Mouse (Mus musculus) lung, postnatal 10 days (tissue): Measurements from ENCODE around the gene Ssbp4.
A peak's percentile ranks its signal among the peaks of the same experiment; 100 is the strongest.
"Not testable (repeated sequence)": the region's sequence is repeated elsewhere in the genome, so short reads cannot be mapped to it uniquely, and the experiment has no call there.

ENCODE experiments used
- DNase-seq: peaks from one replicate; pipeline ENCODE4 v3.0.0; 2021

Ssbp4 gene

DNA sequence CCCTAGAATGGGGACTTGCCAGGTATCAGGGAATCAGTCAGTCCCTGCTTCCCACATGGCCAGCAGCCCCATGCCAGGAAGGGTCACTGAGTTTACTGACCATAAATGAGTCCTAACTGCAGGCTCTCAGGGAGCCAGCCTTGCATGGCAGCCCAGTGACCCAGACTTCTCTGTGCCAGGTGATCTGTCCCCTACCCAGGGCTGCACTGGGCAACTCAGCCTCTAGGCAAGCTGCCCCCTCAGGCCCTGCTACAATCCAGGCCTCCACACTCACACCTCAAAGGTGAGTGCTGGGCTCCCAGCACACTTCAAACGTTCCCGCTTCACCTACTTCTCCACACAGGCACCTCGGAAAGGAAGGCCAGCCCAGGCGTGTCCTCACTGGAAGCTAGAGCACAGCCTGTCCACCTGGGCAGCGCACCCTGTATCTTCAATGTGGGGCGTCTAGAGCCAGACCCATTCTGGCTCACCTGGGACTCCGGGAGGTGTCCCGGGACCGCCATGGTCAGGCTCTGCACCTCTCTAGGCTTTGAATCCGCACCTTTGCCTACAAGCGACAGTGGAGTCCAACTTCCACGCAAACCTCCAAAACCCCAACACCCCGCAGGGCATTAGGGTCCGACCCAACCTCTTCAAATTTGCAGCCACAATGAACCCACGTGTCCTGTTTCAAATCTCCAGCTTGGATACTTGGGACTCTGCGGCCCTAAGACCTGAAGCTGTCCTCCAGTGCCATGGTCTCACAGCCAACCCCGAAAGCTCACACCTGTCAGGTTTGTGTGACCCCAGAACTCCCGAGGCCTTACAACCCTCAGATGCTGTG lies 1.7 kb downstream of the Ssbp4 start:
- DNase-seq = no peak

DNA sequence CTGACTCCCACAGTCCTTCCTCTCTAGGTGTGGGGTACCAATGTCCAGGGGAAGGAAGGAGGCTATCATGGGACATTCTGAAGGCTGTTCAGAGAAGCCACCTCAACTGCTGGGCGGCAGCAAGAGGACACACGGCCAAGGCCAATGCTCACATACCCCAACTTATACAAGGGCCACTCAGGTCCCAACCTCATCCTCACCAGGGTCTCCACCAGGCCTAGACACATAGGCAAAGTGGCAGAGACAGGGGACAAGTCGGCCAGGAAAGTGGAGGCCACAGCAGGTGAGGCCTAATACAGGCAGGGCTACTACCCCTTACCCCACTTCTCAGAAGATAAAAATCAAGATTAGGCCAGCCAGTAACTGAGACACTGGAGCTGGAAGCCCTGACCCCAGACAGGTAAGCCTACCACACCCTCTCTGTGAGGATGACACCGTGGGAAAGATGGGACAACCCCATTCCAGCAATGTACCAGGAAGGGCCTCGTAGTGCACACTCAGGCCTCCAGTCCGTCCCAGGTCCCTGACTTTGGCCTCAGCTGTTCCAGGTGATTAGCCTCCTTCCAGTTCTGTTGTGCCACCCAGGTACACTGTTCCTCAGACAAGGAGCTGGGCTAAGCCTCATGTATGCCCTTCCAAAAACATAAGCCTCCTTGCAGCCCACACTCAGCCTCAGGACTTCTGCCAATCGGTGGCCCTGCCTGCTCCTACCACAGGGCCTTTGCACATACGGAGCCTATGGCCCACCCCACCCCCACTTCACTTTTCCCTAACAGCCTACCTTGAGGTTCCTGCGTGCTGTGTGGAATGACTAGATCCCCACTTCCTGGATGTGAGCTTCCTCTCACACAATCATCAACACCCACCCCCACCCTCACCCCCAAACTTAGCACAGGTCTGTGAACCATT lies 2.5 kb downstream of the Ssbp4 start:
- DNase-seq = no peak

DNA sequence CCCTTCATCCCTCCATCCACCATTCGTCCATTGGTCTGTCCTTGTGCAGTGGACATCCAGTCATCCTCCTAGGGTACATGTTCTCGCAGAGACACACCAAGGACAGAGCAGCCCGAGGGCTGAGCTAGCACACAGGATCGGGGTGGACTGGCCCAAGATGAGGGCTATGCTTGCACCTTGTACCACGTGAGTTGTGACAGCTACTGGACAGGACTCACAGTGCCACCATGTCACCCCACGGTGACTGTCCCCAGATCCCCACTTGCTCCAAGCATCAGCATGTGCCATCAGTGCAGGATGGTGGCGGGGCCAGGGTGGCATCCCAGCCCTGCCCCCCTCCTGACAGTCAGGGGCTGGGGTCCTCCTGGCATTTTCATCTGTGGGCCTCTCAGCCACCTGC lies 4.1 kb downstream of the Ssbp4 start:
- DNase-seq = no peak

DNA sequence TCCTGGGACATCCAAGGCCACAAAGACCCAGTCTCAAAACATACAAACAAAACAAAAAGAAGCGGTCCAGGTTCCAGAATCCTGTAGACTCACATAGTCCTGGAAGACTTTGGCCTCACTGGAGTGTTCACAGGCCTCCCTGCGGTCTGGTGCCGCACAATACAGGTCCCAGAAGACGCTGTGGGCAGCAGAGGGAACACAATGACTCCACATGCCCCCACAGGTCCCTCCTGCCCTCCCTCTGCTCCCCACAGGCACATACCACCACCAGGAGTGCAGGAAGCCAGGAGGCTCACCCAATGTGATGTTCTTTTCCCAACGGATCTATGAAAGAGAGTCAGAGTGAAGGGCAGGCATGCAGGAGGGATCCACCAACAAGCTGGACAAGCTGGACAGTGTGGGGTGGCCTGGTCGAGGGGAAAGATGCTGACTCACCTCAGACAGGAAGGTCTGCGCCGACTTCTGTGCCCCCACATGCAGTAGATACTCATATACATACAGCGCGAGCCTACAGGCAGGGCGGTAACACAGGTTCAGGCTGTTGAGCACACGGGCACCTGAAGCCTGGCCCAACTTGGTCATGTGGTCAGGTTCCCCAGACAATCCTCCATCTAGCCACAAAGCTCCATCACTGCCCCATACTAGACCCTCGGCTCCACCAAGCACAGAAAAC lies 6.4 kb downstream of the Ssbp4 start:
- no peak for DNase-seq

DNA sequence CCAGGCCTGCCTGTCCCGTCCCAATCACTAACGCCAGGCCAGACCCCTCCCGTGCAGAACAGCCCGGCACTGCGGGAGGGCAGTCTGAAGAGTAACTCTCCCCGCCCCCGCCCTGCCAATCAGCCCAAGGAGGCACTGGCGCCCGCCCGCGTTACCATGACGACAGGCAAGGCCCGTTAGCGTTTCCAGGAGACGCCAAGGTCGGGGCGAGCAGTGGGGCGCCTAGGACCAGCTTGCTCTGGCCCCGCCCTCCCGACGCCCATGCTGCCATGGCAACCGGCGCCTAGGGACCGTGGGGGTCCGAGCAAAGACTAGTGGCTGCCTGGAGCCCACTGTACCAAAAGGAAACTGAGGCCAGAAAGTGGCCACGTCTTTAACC lies 7.4 kb downstream of the Ssbp4 start:
- DNase-seq = peak; percentile 91

DNA sequence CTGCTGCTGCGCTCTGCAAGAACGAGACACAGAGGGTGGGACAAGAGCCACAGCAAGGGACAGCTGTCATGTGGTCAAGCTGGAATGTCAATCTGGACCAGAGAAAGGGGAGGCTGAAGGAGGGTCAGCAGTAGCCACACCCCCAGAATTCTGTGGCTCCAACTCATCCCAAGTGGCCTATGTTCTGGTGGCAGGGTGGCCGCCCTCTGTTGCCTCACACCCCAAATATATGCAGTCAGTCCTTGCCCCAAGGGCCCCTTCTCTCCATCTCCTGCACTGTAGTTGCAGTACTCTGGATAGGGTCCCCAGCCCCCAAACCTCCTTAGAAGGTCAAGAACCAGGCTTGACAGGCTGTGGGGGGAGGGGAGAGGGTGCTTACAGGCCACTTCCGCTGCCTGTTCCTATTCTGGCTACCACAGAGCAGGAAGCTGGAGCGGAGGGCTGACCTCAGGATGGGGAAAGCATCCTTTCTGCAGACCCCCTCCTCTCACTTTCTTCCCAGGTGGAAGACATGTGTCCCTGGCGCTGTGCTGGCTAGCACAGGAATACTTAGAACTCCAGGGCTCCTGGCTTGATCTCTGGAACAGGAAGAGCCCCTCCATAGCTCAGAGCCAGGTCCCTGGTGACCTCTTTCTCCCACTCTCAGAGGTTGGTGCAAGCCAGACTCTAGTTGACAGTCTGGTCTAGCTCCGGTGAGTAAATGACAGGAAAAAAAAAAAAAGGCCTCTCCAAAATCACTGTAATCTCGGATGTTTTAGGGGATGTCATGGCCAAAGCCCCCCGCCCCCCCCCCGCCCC lies 8.0 kb downstream of the Ssbp4 start:
- DNase-seq = peak; percentile 75

DNA sequence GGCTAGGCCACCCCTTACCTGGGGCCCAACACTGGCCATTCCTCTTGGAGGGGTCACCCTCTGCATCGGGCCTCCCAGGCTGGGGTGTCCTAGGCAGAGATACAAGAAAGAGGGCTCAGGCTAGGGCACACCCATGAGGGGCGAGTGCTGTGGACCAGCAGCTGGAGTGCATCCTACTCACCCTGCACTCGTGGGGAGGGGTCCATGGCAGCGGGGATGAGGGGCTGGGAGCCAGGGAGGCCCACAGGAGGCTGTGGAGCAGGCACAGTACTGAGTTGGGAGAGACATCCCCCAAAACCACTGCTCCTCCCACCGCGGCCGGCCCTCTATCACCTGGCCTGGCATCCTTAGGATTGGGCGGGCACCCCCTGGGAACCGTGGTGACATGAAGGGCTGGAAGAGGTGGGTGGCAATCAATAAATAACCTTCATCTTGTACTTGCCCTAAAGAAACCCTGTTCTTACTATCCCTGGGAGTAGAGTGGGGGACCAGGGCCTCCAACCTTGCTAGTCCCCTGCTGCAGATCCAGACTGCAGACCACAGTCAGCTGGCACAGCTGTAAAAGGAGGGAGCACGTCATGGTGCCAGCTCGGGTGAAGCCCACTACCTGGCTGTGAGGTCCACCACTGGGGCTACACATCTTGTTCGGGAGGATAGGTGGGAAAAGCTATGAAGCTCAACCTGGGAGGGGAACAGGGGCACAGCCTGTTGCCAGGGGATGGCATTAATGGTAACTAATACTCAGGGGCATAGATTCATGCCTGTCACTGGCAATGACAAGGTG lies 9.0 kb downstream of the Ssbp4 start:
- no peak for DNase-seq

DNA sequence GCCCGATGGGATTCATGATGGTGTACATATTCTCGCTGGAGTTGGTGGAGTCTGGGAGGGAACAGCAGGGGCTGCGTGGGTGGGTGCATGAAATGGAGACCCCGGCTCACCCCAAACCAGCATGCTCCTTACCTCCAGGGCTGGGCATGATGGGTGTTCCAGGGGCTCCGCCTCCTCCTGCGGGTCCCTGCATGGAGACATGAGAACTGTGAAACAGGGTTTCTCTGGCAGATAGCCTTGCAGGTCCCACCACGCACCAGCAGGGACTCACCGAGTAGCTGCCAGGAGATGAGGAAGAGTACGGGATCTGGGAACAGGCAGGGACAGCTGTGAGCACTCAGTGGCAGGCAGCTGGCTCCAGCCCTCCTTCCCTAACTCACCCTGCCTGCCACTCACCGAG lies 9.9 kb downstream of the Ssbp4 start:
- DNase-seq = peak; percentile 46

DNA sequence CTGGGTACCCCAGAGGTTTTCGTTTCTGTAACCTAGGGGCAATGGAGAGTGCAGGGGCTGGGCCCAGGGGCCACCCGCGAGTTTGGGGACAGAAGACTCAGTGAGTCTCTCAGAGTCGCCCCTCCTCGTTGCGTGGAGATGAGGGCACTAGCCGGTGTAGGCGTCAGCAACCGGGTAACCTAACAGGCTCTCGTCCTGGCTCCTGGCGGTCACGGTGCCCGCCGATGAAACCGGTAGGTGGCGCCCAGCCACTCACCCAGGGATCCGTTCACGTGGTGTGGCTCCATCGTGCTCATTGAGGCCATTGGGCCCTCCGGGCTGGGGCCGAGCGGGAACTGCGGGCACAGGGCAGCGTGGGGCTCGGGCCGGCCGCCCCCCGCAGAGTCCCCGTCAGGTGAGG lies 10.4 kb downstream of the Ssbp4 start:
- DNase-seq = peak; percentile 89

DNA sequence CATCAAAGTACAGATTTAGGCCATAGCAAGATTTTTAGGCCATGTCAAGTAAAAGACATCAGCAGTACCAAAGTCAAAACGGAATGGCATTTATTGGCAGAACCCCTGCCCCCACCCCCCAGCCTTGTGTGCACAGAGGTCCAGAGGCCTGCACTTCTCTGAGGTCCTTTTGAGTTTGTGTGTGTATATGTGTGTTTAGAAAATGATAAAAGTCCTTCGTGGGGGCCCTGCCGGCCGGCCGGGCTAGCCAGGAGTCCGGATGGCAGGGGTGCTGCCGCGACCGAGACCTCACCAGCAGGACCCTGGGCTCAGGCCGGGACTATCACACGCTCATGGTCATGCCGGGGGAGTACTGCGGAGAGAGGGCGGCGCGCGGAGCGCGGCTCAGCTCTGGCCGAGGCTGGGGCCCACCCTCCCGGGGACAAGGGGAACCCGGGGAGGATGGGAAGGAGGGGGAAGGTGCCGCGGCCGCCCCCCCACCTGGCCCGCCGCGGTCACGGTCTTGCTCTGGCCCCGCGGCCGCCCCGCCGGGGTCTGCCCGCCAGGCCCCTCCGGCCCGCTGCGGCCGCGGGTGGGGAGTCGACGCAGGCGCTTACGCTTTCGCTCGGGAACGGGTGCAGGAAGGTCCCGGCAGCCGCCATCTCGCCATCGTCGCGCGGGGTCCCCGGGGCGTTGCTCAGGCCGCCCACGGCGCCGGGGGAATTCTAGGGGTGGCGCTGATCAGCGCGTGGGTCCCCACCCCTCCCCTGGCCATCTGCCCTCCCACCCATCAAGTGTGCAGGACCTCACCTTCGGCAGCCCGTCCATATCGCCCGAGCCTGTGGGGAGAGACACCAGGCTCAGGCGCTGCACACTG lies 11.0 kb downstream of the Ssbp4 start:
- DNase-seq = no peak

DNA sequence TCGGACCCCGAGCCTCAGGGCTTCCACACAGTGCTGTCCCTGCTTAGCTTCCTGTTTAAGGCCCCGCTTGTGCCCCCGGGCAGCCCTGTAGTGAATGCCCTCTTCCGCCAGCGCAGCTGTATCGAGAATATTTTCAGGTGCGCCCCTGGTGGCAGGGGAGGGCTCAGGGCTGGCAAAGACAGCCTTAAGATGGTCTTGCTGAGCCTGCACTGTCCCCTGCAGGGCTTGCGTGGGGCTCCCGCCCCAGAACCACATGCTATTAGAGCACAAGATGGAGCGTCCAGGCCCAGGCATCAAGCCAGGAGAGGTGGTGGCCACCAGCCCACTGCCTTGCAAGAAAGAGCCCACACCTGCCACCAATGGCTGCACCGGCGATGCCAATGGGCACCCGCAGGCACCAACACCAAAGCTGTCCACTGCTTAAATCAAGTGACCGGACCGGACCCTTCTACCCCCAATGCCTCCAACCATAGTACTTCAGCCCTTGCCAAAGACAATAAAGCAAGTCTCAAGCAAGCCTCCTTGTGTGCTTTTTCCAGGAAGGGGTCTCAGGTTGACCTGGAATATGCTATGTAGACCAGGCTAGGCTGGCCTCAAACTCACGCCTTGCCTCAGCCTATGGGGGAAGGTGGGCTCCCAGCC lies 11.8 kb downstream of the Ssbp4 start:
- DNase-seq = no peak

DNA sequence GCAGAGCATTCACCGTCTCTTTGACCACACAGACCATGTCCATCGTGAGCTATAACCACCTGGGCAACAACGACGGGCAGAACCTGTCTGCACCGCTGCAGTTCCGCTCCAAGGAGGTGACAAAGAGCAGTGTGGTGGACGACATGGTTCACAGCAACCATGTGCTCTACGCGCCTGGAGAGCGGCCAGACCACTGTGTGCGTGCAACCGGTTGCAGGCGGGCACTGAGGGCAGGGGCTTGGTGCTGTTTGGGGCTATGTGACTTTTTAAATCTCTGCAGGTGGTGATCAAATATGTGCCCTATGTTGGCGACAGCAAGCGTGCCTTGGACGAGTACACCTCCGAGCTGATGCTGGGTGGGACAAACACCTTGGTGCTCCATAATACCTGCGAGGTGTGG lies 12.5 kb downstream of the Ssbp4 start:
- DNase-seq = no peak

DNA sequence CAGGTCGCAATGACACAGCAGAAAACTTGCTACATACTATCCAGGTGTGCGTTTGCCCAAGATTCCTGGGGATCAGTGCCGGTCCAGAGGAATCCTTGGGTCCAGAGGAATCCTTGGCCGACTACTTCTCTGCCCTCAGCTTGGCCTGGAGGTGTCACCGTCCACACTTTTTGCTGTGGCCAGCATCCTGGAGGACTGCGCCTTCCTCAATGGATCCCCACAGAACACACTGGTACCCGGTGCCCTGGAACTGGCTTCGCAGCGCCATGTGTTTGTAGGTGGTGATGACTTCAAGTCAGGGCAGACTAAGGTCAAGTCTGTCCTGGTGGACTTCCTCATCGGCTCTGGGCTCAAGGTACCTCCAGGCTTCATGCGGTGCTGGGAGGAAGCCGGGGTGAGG lies 12.9 kb downstream of the Ssbp4 start:
- DNase-seq = no peak

DNA sequence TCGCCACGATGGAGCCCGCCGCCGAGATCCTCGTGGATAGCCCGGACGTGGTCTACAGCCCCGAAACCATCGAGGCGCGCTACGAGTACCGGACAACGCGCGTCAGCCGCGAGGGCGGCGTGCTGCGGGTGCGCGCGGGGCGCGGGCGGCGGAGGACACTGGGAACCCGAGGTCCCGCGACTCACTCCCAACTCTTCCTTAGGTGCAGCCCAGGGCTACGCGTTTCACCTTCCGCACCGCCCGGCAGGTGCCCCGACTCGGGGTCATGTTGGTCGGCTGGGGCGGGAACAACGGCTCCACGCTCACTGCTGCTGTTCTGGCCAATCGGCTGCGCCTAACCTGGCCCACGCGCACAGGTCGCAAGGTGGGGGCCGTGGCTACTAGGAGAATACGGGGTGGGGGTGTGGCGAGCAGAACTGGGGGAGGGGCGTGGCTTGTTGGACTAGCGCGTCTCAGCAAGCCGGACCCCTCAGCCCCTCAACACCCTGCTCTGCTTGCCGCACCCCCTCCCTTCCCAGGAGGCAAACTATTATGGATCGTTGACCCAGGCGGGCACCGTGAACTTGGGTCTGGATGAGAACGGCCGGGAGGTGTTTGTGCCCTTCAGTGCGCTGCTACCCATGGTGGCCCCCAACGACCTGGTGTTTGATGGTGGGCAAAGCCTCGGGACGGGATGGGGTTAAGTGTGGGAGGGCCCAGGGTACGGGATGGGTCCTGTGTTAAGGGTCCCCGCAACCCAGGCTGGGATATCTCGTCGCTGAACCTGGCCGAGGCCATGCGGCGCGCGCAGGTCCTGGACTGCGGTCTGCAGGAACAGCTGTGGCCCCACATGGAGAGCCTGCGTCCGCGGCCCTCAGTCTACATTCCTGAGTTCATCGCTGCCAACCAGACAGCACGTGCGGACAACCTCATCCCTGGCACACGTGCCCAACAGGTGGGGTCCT lies 13.8 kb downstream of the Ssbp4 start:
- DNase-seq = peak; percentile 47

DNA sequence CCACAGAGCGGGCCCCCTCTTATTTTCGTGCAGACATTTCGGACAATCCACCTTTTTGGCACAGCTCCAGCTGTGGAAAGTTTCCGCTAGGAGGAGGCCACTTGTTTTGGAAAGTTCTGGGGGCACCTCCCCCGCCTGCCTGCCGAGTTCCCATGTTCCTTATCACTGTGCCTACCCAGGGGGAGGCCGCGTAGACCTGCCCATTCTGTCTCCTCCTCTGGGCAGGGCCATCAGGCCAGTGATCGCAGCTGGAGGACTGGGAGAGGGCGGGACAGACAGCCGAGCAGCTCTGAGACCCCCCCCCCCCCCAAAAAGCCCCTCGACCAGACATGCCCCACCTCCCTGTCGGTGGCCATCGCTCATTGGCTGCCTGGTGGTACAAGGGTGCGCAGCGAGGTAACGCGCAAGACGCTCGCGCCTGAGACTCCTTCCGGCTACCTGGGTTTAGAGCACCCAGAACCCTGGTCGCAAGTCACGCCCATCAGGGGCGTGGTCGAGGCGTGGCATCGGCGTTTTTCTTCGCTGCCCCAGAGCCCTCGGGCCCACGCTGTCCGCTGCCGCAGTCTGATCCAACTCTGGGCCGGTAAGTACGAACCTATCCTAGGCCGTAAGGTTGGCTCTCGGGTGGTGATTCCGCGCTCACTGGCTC lies 14.6 kb downstream of the Ssbp4 start, which contains the start of gene Isyna1:
TSS of gene Isyna1 (plus strand) at position 413 of the 649 bp plus-strand sequence.
- DNase-seq = peak; percentile 93

DNA sequence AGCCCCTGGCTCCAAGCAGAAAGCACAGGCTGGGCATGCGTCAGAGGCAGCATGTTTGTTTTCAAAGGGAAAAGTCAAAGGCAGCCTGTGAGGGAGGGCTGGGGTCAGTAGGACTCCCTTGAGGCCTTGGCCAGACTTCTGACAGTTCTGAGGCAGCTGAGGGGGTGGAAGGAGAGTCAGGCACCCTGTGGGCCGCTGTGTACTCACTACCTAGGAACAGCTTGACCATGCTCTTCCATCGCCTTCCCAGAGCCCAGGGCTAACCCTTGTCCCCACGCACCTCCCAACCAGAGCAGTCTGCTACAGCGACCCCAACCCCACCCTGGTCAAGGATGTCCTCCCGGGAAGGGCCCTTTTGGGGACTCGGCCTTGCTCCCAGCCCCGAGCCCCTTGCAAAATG lies 15.5 kb downstream of the Ssbp4 start:
- DNase-seq = peak; percentile 67

DNA sequence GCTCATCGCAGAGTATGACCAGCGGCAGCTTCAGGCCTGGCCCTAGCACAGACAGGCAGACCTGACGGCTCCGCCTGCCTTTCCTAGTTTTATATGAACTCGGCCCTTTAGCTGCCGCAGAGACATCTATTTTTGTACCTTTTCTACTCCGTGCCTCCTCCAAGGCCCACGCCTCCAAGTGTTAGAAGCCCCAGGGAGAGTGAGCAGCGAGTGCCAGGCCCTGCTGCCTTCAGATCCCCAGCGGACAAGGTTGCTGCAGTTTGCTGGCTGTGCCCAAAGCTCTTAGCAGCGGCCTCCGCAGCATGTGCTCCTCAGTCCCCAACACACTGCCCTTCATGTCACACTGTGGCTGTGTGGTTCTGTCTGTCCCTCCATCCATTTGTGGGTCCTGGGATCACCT lies 17.1 kb downstream of the Ssbp4 start:
- no peak for DNase-seq

DNA sequence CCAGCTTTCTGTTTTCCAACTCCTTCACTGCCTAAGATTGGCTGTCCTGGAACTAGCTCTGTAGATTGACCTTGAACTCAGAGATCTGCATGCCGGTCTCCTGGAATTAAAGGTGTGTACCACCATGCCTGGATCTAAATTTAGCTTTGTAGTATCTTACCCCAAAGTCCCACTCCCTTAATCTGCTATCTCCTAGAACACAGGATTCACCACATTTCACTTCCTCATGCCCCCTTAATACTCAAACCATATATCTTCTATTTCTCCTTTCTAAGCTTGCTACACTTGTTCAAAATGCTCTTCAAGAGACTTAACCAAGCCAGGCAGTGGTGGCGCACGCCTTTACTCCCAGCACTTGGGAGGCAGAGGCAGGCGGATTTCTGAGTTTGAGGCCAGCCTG lies 20.7 kb downstream of the Ssbp4 start:
- not testable (repeated sequence) for DNase-seq

DNA sequence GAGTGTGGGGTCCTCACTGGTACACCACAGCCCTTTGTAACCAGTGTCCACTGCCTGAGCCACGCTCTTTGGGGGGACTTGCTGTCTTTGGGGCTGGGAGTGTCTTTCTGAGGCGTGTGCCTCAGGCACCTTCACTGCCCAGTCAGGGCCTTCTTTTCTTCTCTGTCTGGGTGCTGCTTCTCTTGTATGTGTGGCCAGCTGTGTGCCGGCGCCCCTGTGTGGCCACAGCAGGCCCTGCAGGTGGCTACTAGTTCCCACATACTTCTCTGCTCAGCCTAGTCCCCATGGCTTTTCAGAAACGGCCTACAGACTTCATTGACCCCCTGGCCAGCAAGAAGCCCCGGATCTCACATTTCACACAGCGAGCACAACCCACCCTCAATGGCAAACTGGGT lies 23.4 kb downstream of the Ssbp4 start:
- peak; percentile 77 for DNase-seq
